Mouse (Mus musculus) embryonic facial prominence, embryonic 12.5 days (tissue): ENCODE results near the gene Grin2a. TPM values are rescaled to one million over a fixed set of nuclear protein-coding genes. Genes with fewer than 3 reads are reported as not detected.

Experiments used
- ATAC-seq: fragments of 200-750 bp; cut with Nextera tagmentation; 2 replicates; pipeline ENCODE4 v1.8.0; 2017; ENCODE audit not compliant: insufficient number of reproducible peaks, insufficient read depth, low FRiP score, low TSS enrichment
- H3K27ac ChIP-seq: fragments of 300-500 bp; sonication (generic); 2 replicates; pipeline ENCODE4 v1.5.1; 2016; ENCODE audit warnings: mild to moderate bottlenecking
- H3K27me3 ChIP-seq: fragments of 300-500 bp; sonication (generic); 2 replicates; pipeline ENCODE4 v1.6.1; 2016; ENCODE audit warnings: mild to moderate bottlenecking, moderate library complexity
- H3K36me3 ChIP-seq: fragments of 300-500 bp; sonication (generic); 2 replicates; pipeline ENCODE4 v1.6.1; 2016; ENCODE audit warnings: mild to moderate bottlenecking
- H3K4me1 ChIP-seq: fragments of 300-500 bp; sonication (generic); 2 replicates; pipeline ENCODE4 v1.6.1; 2016
- H3K4me2 ChIP-seq: fragments of 300-500 bp; sonication (generic); replicated peaks from 2 replicates; pipeline ENCODE4 v1.6.1; 2016; ENCODE audit warnings: mild to moderate bottlenecking, moderate library complexity
- H3K4me3 ChIP-seq: fragments of 300-500 bp; sonication (generic); 2 replicates; pipeline ENCODE4 v1.5.1; 2016; ENCODE audit warnings: mild to moderate bottlenecking
- H3K9ac ChIP-seq: fragments of 300-500 bp; sonication (generic); 2 replicates; pipeline ENCODE4 v1.6.1; 2016; ENCODE audit warnings: mild to moderate bottlenecking, moderate library complexity
- H3K9me3 ChIP-seq: fragments of 300-500 bp; sonication (generic); 2 replicates; pipeline ENCODE4 v1.6.1; 2016; ENCODE audit warnings: mild to moderate bottlenecking, moderate library complexity
- WGBS: fragments of 180-500 bp; shearing (Covaris S2); methylation state at CpG from one replicate; pipeline ENCODE4 v1.1.7; 2016; 5-methylcytosine and 5-hydroxymethylcytosine counted together
- polyA plus RNA-seq: library from polyadenylated mRNA; unstranded; fragments of >200 nt; fragmentation: Nextera tagmentation; extraction: Ambion mirVana; gene quantifications from 2 replicates; pipeline ENCODE4 v1.2.1, GENCODE M21; 2016

Grin2a gene
- 1.3 and 1.7 TPM in 2 replicates for polyA plus RNA-seq

GRCm38 (mm10) chr16:9994951-9995813 lies at the start of gene Grin2a:
Grin2a (minus strand) TSS chr16:9995560.
- no peak for ATAC-seq
- Histone ChIP-seq H3K4me1 (peaks cover 28% of the 10 kb centered on the region), H3K36me3 (no peaks in the 10 kb centered on the region), H3K27me3 (peaks cover 65% of the 10 kb centered on the region), H3K4me3 (peak within 1 kb of the TSS; percentile 41), H3K9me3 (no peaks in the 10 kb centered on the region), H3K27ac (no peak within 1 kb of the TSS), H3K9ac (peak within 1 kb of the TSS; percentile 42), H3K4me2 (peak within 1 kb of the TSS; percentile 88)
- WGBS = under 1% methylated on average over 69 of the region's 69 CpGs

GRCm38 (mm10) chr16:10035582-10036215 lies 40.3 kb upstream of the Grin2a start:
- WGBS = 83% methylated on average over 7 of the region's 7 CpGs
- H3K4me3 ChIP-seq = no peak overlapping the region
- no peak for ATAC-seq

GRCm38 (mm10) chr16:10033416-10033979 lies 38.1 kb upstream of the Grin2a start:
- Histone ChIP-seq H3K9me3 (no peaks in the 10 kb centered on the region), H3K27me3 (no peaks in the 10 kb centered on the region), H3K4me3 (no peak overlapping the region), H3K27ac (no peak overlapping the region), H3K4me1 (no peaks in the 10 kb centered on the region), H3K36me3 (no peaks in the 10 kb centered on the region), H3K4me2 (no peak overlapping the region), H3K9ac (no peak overlapping the region)
- 77% methylated on average over 4 of the region's 4 CpGs for WGBS
- ATAC-seq = no peak

More at GRCm38 (mm10) chr16:10035582-10036215, 40.3 kb upstream of the Grin2a start:
- H3K27me3 ChIP-seq = no peaks in the 10 kb centered on the region
- no peak overlapping the region for H3K9ac ChIP-seq
- no peak overlapping the region for H3K4me2 ChIP-seq
- no peaks in the 10 kb centered on the region for H3K9me3 ChIP-seq
- no peaks in the 10 kb centered on the region for H3K36me3 ChIP-seq
- H3K27ac ChIP-seq = no peak overlapping the region
- H3K4me1 ChIP-seq = no peaks in the 10 kb centered on the region

GRCm38 (mm10) chr16:10031891-10032290 lies 36.5 kb upstream of the Grin2a start:
- no peaks in the 10 kb centered on the region for H3K4me1 ChIP-seq
- no peak overlapping the region for H3K9ac ChIP-seq
- no peaks in the 10 kb centered on the region for H3K9me3 ChIP-seq
- no peaks in the 10 kb centered on the region for H3K27me3 ChIP-seq
- H3K27ac ChIP-seq = no peak overlapping the region
- no peak for ATAC-seq
- no peak overlapping the region for H3K4me3 ChIP-seq
- H3K4me2 ChIP-seq = no peak overlapping the region
- no peaks in the 10 kb centered on the region for H3K36me3 ChIP-seq

GRCm38 (mm10) chr16:10026741-10027140 lies 31.4 kb upstream of the Grin2a start:
- no peak overlapping the region for H3K27ac ChIP-seq
- no peak overlapping the region for H3K4me3 ChIP-seq
- no peak for ATAC-seq
- no peak overlapping the region for H3K9ac ChIP-seq
- no peak overlapping the region for H3K4me2 ChIP-seq
- no peaks in the 10 kb centered on the region for H3K9me3 ChIP-seq
- 78% methylated on average over 6 of the region's 6 CpGs for WGBS
- H3K4me1 ChIP-seq = no peaks in the 10 kb centered on the region
- no peaks in the 10 kb centered on the region for H3K27me3 ChIP-seq
- no peaks in the 10 kb centered on the region for H3K36me3 ChIP-seq

- H3K36me3 ChIP-seq = no peaks in the 10 kb centered on the region
- no peak overlapping the region for H3K9ac ChIP-seq
- no peak overlapping the region for H3K4me2 ChIP-seq
- H3K27ac ChIP-seq = no peak overlapping the region
- H3K4me1 ChIP-seq = no peaks in the 10 kb centered on the region
- 67% methylated on average over 1 of the region's 1 CpGs for WGBS
- H3K4me3 ChIP-seq = no peak overlapping the region
- no peaks in the 10 kb centered on the region for H3K27me3 ChIP-seq
- no peak for ATAC-seq
- no peaks in the 10 kb centered on the region for H3K9me3 ChIP-seq
Measured at GRCm38 (mm10) chr16:10009743-10010142, 14.4 kb upstream of the Grin2a start.

- WGBS = 90% methylated on average over 5 of the region's 5 CpGs
Measured at GRCm38 (mm10) chr16:10005606-10006005, 10.2 kb upstream of the Grin2a start.

GRCm38 (mm10) chr16:10004096-10004495 lies 8.7 kb upstream of the Grin2a start:
- Histone ChIP-seq H3K27ac (no peak overlapping the region), H3K9me3 (no peaks in the 10 kb centered on the region), H3K36me3 (no peaks in the 10 kb centered on the region), H3K9ac (no peak overlapping the region), H3K4me2 (no peak overlapping the region), H3K27me3 (no peaks in the 10 kb centered on the region), H3K4me1 (no peaks in the 10 kb centered on the region), H3K4me3 (no peak overlapping the region)
- WGBS = 90% methylated on average over 4 of the region's 4 CpGs
- no peak for ATAC-seq

More at GRCm38 (mm10) chr16:10005606-10006005, 10.2 kb upstream of the Grin2a start:
- no peak for ATAC-seq
- Histone ChIP-seq H3K27ac (no peak overlapping the region), H3K27me3 (no peaks in the 10 kb centered on the region), H3K9ac (no peak overlapping the region), H3K4me2 (no peak overlapping the region), H3K4me3 (no peak overlapping the region), H3K36me3 (no peaks in the 10 kb centered on the region), H3K4me1 (no peaks in the 10 kb centered on the region), H3K9me3 (no peaks in the 10 kb centered on the region)

GRCm38 (mm10) chr16:10003001-10003400 lies 7.6 kb upstream of the Grin2a start:
- no peak for ATAC-seq
- 70% methylated on average over 1 of the region's 1 CpGs for WGBS
- Histone ChIP-seq H3K36me3 (no peaks in the 10 kb centered on the region), H3K27me3 (no peaks in the 10 kb centered on the region), H3K4me2 (no peak overlapping the region), H3K9ac (no peak overlapping the region), H3K27ac (no peak overlapping the region), H3K4me1 (no peaks in the 10 kb centered on the region), H3K4me3 (no peak overlapping the region), H3K9me3 (no peaks in the 10 kb centered on the region)

- no peak overlapping the region for H3K4me2 ChIP-seq
- H3K4me3 ChIP-seq = no peak overlapping the region
- no peak overlapping the region for H3K9ac ChIP-seq
- H3K27me3 ChIP-seq = peaks cover 6% of the 10 kb centered on the region
- no peaks in the 10 kb centered on the region for H3K4me1 ChIP-seq
- no peak for ATAC-seq
- H3K36me3 ChIP-seq = no peaks in the 10 kb centered on the region
- no peaks in the 10 kb centered on the region for H3K9me3 ChIP-seq
- WGBS = 38% methylated on average over 1 of the region's 1 CpGs
- H3K27ac ChIP-seq = no peak overlapping the region
Measured at GRCm38 (mm10) chr16:10001601-10002000, 6.2 kb upstream of the Grin2a start.

- Histone ChIP-seq H3K4me3 (no peak overlapping the region), H3K27ac (no peak overlapping the region), H3K9ac (no peak overlapping the region), H3K4me1 (0 out of 2 replicates have a peak, but pooled peaks cover 3% of the 10 kb centered on the region), H3K27me3 (peaks cover 21% of the 10 kb centered on the region), H3K9me3 (no peaks in the 10 kb centered on the region), H3K4me2 (no peak overlapping the region), H3K36me3 (no peaks in the 10 kb centered on the region)
- WGBS = 68% methylated on average over 5 of the region's 5 CpGs
- ATAC-seq = no peak
Measured at GRCm38 (mm10) chr16:9999926-10000325, 4.6 kb upstream of the Grin2a start.

GRCm38 (mm10) chr16:9997931-9998330 lies 2.6 kb upstream of the Grin2a start:
- Histone ChIP-seq H3K27ac (no peak overlapping the region), H3K36me3 (no peaks in the 10 kb centered on the region), H3K9me3 (no peaks in the 10 kb centered on the region), H3K4me3 (no peak overlapping the region), H3K4me2 (no peak overlapping the region), H3K9ac (no peak overlapping the region), H3K4me1 (peaks cover 21% of the 10 kb centered on the region), H3K27me3 (peaks cover 41% of the 10 kb centered on the region)
- ATAC-seq = no peak
